Mouse (Mus musculus): ENCODE measurements around the gene Flcn. TPM values are rescaled to one million over a fixed set of nuclear protein-coding genes. Genes with fewer than 3 reads are reported as not detected.

Gene Flcn
- polyA plus RNA-seq, 1 experiment: 32.6 TPM

DNA sequence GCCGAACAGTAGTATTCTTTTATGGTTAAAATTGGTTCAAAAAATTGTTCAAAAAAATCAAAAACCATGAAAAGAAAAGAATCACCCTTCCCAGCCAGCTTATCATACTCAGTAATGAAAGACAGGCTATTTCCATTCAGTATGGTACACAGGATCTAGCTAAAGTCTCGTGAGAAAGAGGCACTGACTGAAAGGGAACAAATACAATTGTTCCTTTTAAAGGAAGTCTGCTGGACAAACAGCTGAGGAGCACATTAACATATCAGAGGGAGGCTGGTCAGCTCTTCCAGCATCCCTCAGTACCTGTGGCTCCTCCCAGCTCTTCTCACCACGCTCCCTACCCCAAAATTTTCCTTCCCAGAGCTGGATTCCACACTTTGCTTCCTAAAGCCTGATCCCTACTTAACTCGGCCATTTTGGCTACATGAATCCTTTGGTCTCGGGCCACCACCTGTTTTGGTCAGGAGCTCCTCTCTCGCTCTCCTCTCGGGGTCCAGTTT is 27.7 kb downstream of the Flcn start:
- TF ChIP-seq GATA1 (IDR thresholded peaks at IDR 0.05; ENCODE audit: low read length): no peak

DNA sequence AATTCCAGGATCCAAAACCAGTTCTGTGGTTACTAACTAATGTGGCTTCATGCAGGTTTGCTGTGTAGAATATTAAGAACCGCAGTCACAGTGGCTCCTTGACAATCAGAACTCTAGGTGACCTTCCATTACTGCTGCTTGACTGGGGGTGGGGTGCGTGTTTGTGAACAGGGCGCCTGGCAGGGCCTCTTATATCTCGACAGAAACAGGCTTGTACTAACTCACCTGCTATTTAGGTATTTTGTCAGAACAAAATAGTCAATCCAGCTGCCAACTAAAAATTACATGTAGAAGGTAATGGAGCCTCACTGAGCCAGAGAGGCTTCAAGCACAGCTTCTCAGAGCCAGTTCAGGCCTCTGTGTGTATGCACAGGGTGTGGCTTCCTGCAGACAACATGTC is 29.6 kb downstream of the Flcn start:
- no peak for TF ChIP-seq GATA1 (IDR thresholded peaks at IDR 0.05; ENCODE audit: low read length)

DNA sequence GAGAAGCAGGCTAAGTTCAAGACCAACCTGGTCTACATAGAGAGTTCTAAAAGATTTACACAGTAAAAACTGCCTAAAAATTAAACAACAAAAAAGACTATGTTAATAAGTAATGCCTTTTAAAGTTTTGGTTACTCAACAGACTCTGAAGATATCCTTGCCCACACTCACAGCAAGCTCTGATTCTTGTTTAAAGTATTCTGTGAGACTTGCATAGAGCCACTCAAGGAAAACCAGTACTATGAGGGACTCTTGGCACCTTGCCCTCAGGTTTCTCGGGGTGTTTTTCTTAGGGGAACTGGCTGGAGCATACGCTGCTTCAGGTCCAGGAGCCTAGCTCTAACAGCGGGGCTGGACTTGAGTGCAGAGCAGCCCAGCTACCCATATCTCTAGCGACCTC is 30.4 kb downstream of the Flcn start:
- no peak for TF ChIP-seq GATA1 (IDR thresholded peaks at IDR 0.05; ENCODE audit: low read length)

DNA sequence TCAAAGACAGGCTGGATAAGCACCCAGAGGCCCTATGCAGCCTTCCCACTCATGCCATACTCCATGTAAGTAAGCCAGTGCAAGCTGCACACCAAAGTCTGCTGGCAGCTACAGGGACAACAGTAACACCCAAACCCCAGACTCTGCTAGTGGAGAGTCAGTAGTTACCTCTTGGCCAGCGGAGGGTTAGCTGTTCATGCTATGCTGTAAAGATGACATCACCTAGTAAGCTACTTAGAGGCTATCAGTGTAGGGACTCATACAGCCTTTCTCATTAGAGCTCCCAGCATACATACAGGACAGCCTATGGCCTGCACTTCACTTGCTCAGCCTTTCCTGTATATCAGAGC is 31.0 kb downstream of the Flcn start:
- TF ChIP-seq GATA1 (IDR thresholded peaks at IDR 0.05; ENCODE audit: low read length): no peak

DNA sequence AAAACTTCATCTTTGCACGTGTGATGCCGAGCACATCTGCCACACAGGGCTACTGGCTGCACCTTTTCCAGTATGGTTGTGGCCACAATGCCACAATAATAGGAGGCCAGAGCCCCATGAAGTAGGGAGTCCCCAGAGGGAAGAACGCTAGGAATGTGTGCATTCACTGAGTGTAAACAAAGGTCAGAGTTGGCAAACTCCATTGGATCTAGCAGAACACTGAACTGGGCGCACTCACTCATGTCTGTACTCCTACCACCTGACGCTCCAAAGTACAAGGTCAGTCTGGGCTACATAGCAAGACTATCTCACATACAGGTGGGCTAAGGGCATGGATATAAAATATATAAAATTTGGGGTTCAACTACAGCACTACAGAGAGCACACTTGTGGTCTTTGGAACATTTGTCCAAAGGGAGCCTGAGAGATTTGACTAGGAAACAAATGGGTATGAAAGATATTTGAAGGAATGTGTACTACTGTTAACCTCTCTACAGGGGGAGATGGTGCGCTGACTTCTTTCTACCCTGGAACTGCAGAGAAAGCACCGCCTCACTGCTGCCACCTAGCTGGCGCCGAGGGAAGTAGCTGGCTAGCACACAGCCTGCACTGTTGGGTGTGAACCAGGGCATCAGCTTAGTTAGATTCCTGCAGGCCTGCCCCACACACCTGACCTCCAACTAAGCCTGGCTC is 31.5 kb downstream of the Flcn start:
- no peak for TF ChIP-seq GATA1 (IDR thresholded peaks at IDR 0.05; ENCODE audit: low read length)

DNA sequence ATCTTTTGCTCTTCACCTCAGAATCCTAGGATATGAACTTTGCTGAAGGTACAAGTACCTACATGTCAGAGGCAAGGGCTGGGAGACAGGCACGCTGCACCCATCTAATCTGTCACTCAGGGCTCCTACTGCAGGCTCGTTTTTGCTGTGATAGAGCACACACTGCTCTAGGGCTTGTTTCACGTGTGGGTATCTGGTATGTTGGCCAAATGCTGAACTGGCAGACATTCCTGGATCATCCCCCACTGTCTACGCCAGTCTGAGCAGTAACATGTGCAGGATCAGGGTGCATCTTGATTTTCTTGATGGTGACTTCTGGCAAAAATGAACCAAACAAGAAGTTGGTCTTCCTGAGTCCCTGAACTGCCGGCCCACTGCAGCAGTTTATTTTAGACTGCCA is 32.6 kb downstream of the Flcn start:
- TF ChIP-seq GATA1 (IDR thresholded peaks at IDR 0.05; ENCODE audit: low read length): no peak

DNA sequence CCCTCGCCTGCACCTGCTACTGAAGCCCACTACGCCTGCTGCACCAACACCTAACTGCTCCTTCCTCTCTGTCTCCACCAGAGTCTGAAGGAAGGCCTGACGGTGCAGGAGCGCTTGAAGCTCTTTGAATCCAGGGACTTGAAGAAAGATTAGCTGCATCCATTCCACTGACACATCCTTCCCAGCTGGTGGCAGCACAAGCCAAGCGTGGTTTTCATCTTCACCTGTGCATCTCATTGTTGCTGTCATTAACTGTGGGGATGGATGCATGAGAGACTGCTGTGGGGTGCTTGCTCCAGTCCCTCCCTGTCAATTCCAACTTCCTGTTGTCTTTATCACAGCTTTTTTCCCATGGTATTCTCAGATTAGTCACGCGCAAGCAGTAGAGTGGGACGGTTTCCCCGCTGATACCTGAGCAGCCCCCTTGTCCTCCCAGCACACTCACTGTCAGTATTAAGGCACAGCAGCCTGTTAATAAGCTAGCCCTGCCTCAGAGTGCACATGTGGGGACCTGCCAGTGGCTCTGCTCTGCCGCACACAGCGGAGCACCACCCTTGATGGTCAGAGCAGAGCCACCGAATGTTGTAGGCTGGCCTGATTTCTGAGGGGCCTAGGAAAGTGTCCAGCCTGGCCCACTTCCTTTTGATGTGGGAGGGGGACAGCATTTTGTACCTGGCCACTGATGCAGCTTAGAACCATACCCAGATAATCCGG is 34.2 kb downstream of the Flcn start:
- no peak for TF ChIP-seq GATA1 (IDR thresholded peaks at IDR 0.05; ENCODE audit: low read length)

DNA sequence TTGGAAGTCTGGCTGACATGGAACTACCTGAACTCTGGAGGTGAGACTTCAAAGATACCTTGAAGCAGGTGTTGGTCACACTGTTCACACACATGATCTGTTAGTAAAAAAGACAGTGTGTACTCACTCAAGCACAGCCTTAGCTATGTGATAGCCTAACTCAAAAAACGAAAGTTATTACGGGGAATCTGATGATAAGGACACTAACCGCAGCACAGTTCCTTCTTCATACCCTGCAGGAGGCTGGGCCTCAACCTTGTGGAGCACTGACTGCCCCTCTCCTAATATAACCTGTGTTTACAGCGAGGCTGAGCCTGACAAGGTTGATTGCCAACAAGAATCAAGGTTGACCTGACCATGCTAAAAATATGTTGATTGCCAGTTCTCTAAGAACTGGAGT is 35.3 kb downstream of the Flcn start:
- no peak for TF ChIP-seq GATA1 (IDR thresholded peaks at IDR 0.05; ENCODE audit: low read length)

DNA sequence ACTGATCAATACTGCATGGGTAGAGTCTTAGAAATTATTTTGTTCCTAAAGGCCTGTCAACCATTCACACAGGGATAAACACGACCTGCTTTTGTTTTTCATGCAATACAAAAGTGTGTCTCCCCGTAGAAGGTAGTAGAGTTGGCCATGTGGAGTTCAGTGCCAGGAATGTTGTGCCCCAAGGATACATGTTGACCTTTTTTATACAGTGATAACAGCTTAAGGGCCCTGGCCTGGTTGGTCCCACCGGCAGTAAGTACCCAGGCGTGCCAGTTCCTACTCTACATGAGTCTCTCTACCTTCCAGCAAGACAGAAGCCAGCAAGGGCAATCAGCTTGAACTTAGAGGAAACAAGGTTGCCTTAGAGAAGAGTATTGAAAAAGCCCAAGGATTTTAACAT is 36.9 kb downstream of the Flcn start:
- no peak for TF ChIP-seq GATA1 (IDR thresholded peaks at IDR 0.05; ENCODE audit: low read length)

DNA sequence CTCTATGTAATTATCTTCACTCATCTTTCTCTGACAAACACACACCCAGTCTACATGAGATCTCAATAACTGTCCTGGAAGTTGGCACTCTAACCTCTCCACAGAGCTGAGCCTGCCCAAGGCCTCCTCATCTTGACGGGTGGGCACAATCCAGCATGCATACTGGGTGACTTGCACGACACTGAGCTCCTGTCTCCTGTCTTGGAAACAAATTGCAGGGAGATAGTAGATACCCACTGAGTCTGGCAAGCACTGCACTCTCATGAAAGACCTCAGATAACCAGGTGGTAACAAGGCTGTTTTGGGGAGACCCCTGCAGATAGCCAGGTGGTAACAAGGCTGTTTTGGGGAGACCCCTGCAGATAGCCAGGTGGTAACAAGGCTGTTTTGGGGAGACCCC is 37.5 kb downstream of the Flcn start:
- no peak for TF ChIP-seq GATA1 (IDR thresholded peaks at IDR 0.05; ENCODE audit: low read length)

DNA sequence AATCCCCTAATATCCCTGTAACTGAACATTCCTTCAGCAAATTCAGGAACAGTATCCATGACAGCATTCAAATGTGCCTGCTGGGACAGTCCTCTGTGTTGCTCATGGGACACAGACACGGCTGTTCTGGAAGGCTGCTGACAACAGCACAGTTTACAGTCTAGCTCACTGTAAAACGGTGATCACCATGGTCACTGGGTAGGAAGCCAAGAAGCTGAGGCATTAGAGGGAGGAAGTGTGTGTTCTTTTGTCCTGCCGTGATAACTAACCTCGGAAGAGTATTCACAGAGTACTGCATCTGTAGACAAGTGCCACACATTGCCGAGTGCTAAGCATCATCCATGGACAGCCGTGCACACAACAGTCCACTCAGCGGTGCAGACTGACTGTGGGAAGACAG is 39.1 kb downstream of the Flcn start:
- TF ChIP-seq GATA1 (IDR thresholded peaks at IDR 0.05; ENCODE audit: low read length): no peak

DNA sequence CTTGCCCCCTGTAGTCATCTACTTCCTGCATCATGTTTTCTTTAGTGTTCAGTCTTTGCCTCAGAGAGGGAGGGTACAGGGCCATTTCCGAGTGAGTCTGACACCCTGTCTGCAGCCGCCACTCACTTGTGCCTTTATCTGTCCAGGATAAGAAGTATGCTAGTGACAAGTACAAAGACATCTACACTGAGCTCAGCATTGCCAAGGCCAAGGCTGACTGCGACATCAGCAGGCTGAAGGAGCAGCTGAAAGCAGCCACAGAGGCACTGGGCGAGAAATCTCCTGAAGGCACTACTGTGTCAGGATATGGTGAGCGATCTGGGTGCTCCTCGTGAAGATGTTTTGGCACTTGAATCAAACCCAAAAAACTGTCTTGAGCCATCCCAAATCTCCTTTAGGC is 40.1 kb downstream of the Flcn start:
- TF ChIP-seq GATA1 (IDR thresholded peaks at IDR 0.05; ENCODE audit: low read length): no peak

DNA sequence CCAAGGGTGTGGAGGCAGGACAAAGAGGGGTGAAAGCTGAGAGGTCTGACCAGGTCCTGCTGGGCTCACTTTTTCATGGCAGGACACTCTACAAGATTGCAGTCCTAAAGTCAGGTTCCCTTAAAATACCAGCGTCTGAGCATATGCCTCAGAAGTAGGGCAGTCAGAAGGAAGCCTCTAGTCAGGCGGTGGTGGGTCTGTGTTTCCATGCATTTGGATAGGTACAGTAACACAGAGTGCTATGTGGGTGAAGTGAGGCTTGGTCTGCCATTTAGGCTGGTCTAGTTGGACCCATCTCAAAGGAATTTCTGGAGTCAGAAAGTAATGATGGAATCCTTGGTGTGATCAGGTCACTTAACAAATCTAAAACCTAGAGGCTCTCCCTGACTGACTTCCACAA is 40.5 kb downstream of the Flcn start:
- no peak for TF ChIP-seq GATA1 (IDR thresholded peaks at IDR 0.05; ENCODE audit: low read length)

DNA sequence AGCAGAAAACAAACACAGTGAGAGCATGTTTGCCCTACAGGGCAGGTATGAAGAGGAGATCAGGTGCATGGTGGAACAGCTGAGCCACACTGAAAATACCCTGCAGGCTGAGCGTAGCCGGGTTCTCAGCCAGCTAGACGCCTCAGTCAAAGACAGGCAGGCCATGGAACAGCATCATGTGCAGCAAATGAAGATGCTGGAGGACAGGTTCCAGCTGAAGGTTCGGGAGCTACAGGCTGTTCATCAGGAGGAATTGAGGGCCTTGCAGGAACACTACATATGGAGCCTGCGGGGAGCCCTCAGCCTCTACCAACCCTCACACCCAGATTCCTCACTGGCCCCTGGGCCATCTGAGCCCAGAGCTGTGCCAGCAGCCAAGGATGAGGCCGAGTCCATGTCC is 49.0 kb downstream of the Flcn start:
- TF ChIP-seq GATA1 (IDR thresholded peaks at IDR 0.05; ENCODE audit: low read length): no peak

DNA sequence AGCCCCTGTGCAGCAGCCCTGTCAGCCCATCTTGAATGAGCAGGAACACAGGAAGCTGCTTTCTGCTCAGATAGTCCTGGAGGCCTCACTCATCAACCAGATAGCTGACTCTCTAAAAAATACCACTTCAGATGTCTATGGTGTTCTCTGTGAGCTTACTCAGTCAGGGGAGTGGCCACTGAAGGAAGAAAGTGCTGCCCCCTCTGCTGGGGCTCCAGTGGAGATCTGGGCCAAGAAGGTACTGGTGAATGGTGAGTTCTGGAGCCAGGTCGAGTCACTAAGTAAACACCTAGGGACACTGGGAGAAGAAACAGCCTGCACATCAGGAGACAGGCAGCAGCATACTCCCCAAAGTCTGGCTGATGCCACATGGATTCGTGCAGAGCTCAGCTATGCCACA is 50.2 kb downstream of the Flcn start:
- TF ChIP-seq GATA1 (IDR thresholded peaks at IDR 0.05; ENCODE audit: low read length): no peak

DNA sequence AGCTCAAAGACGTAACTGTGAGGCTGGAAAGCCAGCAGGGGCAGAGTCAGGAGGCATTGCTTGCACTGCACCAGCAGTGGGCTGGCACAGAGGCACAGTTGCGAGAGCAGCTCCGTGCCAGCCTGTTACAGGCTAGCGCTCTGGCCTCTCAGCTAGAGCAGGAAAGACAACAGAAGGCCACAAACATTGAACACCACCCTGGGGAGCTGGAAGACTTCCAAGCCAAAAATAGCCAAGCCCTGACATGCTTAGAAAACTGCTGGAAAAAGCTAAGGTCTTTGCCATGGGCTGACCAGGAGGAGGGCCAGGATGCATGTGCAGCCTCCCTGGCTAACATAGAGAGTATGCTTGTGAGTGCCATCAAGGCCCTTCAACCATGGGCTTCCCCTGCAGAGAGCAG is 50.6 kb downstream of the Flcn start:
- no peak for TF ChIP-seq GATA1 (IDR thresholded peaks at IDR 0.05; ENCODE audit: low read length)

Measured in G1E-ER4 (cell line).